ENCODE assay signal across 8 mouse cellular contexts in genomic region chr12:55399128-55399677, GRCm38 (mm10). TPM values are rescaled to one million over a fixed set of nuclear protein-coding genes. Genes with fewer than 3 reads are reported as not detected.
DNase-seq lines count a peak whose midpoint lies in the region; ATAC-seq and TF ChIP-seq lines count a peak whose summit lies in the region.

No protein-coding gene starts in this region.

- TF ChIP-seq CTCF in lung, embryonic 14.5 days (IDR thresholded peaks at IDR 0.05; ENCODE audit: low read depth) = no peak

- H3K4me3 ChIP-seq in lung, embryonic 14.5 days (ENCODE audit: low read depth, low read length) = peak overlapping the region; percentile 82
- peak overlapping the region; percentile 80 for H3K4me3 ChIP-seq in limb, embryonic 12.5 days (replicated peaks)
- H3K4me3 ChIP-seq in neural tube, embryonic 15.5 days (replicated peaks) = peak overlapping the region; percentile 99

- peaks cover 8% of the 10 kb centered on the region; the same call in 1 of the 2 replicates for H3K4me1 ChIP-seq in lung, embryonic 14.5 days (ENCODE audit: insufficient read depth)
- peaks cover 15% of the 10 kb centered on the region for H3K4me1 ChIP-seq in limb, embryonic 12.5 days (replicated peaks)
- peaks cover 24% of the 10 kb centered on the region for H3K4me1 ChIP-seq in neural tube, embryonic 15.5 days

- peak overlapping the region; percentile 92 for H3K4me2 ChIP-seq in lung, embryonic 14.5 days
- peak overlapping the region; percentile 80 for H3K4me2 ChIP-seq in limb, embryonic 12.5 days
- peak overlapping the region; percentile 86 for H3K4me2 ChIP-seq in neural tube, embryonic 15.5 days

- no peaks in the 10 kb centered on the region for H3K27me3 ChIP-seq in lung, embryonic 14.5 days (ENCODE audit: insufficient read depth, low read length)
- no peaks in the 10 kb centered on the region for H3K27me3 ChIP-seq in limb, embryonic 12.5 days
- no peaks in the 10 kb centered on the region for H3K27me3 ChIP-seq in neural tube, embryonic 15.5 days (replicated peaks)

- DNase-seq in lung, embryonic 14.5 days = no peak
- DNase-seq in lung, adult 18-20 months = no peak
- no peak for DNase-seq in spleen, postnatal 10 days (ENCODE audit: low spot score in 2 of 2)
- no peak for DNase-seq in spleen, adult 18-20 months
- DNase-seq in spleen, postnatal 4 days (ENCODE audit: low spot score in 2 of 2) = no peak

- peak overlapping the region; percentile 96 for H3K27ac ChIP-seq in lung, embryonic 14.5 days (ENCODE audit: low read depth)
- peak overlapping the region; percentile 87 for H3K27ac ChIP-seq in limb, embryonic 12.5 days
- peak overlapping the region; percentile 93 for H3K27ac ChIP-seq in neural tube, embryonic 15.5 days (replicated peaks)

- 2% methylated on average over 20 of the region's 20 CpGs for WGBS in lung, embryonic 14.5 days
- WGBS in limb, embryonic 12.5 days = 2% methylated on average over 20 of the region's 20 CpGs
- 2% methylated on average over 20 of the region's 20 CpGs for WGBS in neural tube, embryonic 15.5 days

- ATAC-seq in lung, embryonic 14.5 days (ENCODE audit: insufficient read depth) = peak; percentile 29
- peak; percentile 43; the same call in 1 of the 2 replicates for ATAC-seq in erythroblast, adult 5-6 weeks (replicated peaks; ENCODE audit: low FRiP score, poor library complexity, severe bottlenecking)
- no peak for ATAC-seq in limb, embryonic 12.5 days (ENCODE audit: insufficient number of reproducible peaks, insufficient read depth, low FRiP score, low TSS enrichment, low read depth)
- ATAC-seq in neural tube, embryonic 15.5 days (ENCODE audit: low FRiP score) = peak; percentile 51

- H3K9me3 ChIP-seq in lung, embryonic 14.5 days (ENCODE audit: low read depth, low read length) = no peaks in the 10 kb centered on the region
- no peaks in the 10 kb centered on the region for H3K9me3 ChIP-seq in limb, embryonic 12.5 days
- no peaks in the 10 kb centered on the region for H3K9me3 ChIP-seq in neural tube, embryonic 15.5 days (replicated peaks)

- H3K36me3 ChIP-seq in lung, embryonic 14.5 days (ENCODE audit: insufficient read depth) = peaks cover 3% of the 10 kb centered on the region; the same call in 1 of the 2 replicates
- H3K36me3 ChIP-seq in limb, embryonic 12.5 days = peaks cover 24% of the 10 kb centered on the region
- H3K36me3 ChIP-seq in neural tube, embryonic 15.5 days = peaks cover 2% of the 10 kb centered on the region; the same call in 1 of the 2 replicates

- peak overlapping the region; percentile 79 for H3K9ac ChIP-seq in lung, embryonic 14.5 days
- peak overlapping the region; percentile 89 for H3K9ac ChIP-seq in limb, embryonic 12.5 days (replicated peaks)
- peak overlapping the region; percentile 98 for H3K9ac ChIP-seq in neural tube, embryonic 15.5 days (replicated peaks)

RNA-seq across cellular contexts. Expression of gene Psma6, which starts 15.2 kb away (rescaled TPM):
- polyA plus RNA-seq in lung, embryonic 14.5 days (2014; fragmentation: Nextera tagmentation; extraction: Ambion mirVana) = 423 and 432 TPM in 2 replicates
- 66.3 and 98.4 TPM in 2 replicates for total RNA-seq in erythroblast, adult 5-6 weeks (2015; ENCODE audit: low replicate concordance)
- 99.5 and 111 TPM in 2 replicates for total RNA-seq in erythroblast, adult 5-6 weeks (2017; ENCODE audit: low replicate concordance)
- 449 and 458 TPM in 2 replicates for polyA plus RNA-seq in limb, embryonic 12.5 days (2016; fragmentation: Nextera tagmentation; extraction: Ambion mirVana)
- polyA plus RNA-seq in neural tube, embryonic 15.5 days (2015; fragmentation: Nextera tagmentation; extraction: Ambion mirVana) = 399 and 422 TPM in 2 replicates
